Mouse (Mus musculus) c-Kit-negative CD71-positive TER-119-positive erythroid progenitor cells, embryonic 14.5 days (primary cell): Measurements from ENCODE around the gene Cyp4a12b.
"Not testable (repeated sequence)": the region's sequence is repeated elsewhere in the genome, so short reads cannot be mapped to it uniquely, and the experiment has no call there.

ENCODE experiments used
- DNase-seq: peaks from one replicate; pipeline ENCODE4 v3.0.0-alpha.2; 2013; ENCODE audit warnings: low read depth, low spot score

Cyp4a12b gene

DNA sequence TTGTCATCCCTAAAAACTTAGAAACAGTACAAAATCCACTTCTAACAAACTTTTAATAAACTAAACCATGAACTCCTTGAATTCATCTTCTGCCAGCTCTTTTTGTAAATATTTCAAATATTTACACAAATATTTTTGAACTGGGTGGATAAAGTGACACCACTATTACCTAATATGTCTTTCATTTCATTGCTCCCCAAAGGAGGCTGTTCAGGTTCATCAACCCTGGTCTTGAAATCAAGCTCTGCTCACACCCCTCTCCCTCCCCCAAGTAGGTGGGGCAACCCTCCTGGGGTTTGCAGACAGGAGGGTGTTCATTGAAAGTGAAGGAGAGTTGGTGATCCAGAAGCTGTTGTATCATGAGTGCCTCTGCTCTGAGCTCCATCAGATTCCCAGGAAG lies at the start of gene Cyp4a12b:
TSS of gene Cyp4a12b (plus strand) at position 301 of the 400 bp plus-strand sequence.
- not testable (repeated sequence) for DNase-seq

GRCm38 (mm10) chr4:115365624-115366023 lies 45.8 kb upstream of the Cyp4a12b start:
- not testable (repeated sequence) for DNase-seq

GRCm38 (mm10) chr4:115368067-115368466 lies 43.4 kb upstream of the Cyp4a12b start:
- DNase-seq: not testable (repeated sequence)

- DNase-seq: not testable (repeated sequence)
Observed at GRCm38 (mm10) chr4:115396256-115396655, 15.2 kb upstream of the Cyp4a12b start.

DNA sequence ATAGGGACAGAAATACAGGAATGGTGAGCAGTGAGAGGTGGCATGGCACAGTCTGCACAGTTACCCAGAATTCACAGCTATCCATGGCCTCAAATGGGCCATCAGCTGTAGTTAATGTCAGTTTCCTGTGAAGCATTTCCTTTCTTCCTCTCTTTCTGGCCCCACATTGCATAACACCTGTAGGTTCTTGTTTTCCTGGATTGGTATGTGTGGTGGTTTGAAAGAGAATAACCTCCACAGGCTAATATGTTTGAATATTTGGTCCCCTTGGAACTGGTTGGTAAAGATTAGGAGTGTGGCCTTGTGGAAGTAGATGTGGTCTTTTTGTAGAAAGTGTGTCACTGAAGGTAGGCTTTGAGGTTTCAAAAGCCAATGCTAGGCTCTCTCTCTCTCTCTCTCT lies 14.5 kb upstream of the Cyp4a12b start:
- DNase-seq: not testable (repeated sequence)

- no peak for DNase-seq
Observed at GRCm38 (mm10) chr4:115450577-115451137, 39.2 kb downstream of the Cyp4a12b start.

- no peak for DNase-seq
Observed at GRCm38 (mm10) chr4:115452304-115452703, 40.9 kb downstream of the Cyp4a12b start, which contains the start of gene Cyp4a30b. Gene Cyp4a30b (plus strand): TSS chr4:115452604.

- DNase-seq: not testable (repeated sequence)
Observed at GRCm38 (mm10) chr4:115473585-115473984, 62.2 kb downstream of the Cyp4a12b start.

- DNase-seq: not testable (repeated sequence)
Observed at GRCm38 (mm10) chr4:115476051-115476450, 64.6 kb downstream of the Cyp4a12b start.

GRCm38 (mm10) chr4:115481006-115481652 lies 69.7 kb downstream of the Cyp4a12b start:
- no peak for DNase-seq
